Mouse (Mus musculus) stomach, postnatal 0 days (tissue): ENCODE results near the gene Ccdc144b.

ENCODE experiments used
- CTCF ChIP-seq: IDR thresholded peaks from 2 replicates; pipeline ENCODE4 v1.5.1; 2016; ENCODE audit warnings: antibody characterized with exemption, low read depth, mild to moderate bottlenecking, moderate library complexity
- EP300 ChIP-seq: optimal IDR thresholded peaks from 2 replicates; pipeline ENCODE3; 2016; ENCODE audit warnings: antibody characterized with exemption

DNA sequence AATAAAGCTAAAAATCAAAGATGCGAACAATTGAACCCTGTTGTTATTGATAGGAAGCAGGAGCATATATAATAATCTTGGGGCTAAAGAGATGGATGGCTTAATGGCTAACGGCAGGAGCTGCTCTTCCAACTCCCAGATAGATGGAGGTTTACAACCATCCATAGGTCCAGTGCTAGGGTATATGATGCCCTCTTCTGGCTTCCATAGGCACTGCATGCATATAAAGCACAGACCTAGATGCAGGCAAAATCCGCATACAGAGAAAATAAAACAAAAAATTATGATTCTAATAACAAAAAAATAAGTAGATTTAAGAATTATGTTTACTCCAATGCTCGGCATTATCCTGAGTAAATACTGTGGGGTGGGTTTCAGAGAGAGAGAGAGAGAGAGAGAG, 80.4 kb downstream of the Ccdc144b start:
- peak; percentile 79 for TF ChIP-seq CTCF
- no peak for TF ChIP-seq EP300
